In genomic region chr9:30613715-30614114, GRCm38 (mm10) we compare ENCODE assay signal across 11 mouse cellular contexts.
DNase-seq lines count a peak whose midpoint lies in the region; ATAC-seq lines count a peak whose summit lies in the region.
"Had no signal": no experiment of that assay in that cellular context is flagged by ENCODE, and none has a peak within 500 bp of the region (broad histone marks: within the 10 kb centered on the region; RNA-seq: fewer than 3 reads in every experiment).

No protein-coding gene starts in this region.

- no peak for ATAC-seq in embryonic facial prominence, embryonic 14.5 days (ENCODE audit: low read depth)
- peak; percentile 66 for ATAC-seq in forebrain, embryonic 14.5 days
- peak; percentile 74; the same call in 1 of the 2 replicates for ATAC-seq in kidney, embryonic 15.5 days (replicated peaks; ENCODE audit: low FRiP score)

- H3K4me2 ChIP-seq in embryonic facial prominence, embryonic 14.5 days (ENCODE audit: low read depth, low read length) = no peak overlapping the region
- H3K4me2 ChIP-seq in forebrain, embryonic 14.5 days (ENCODE audit: low read length) = no peak overlapping the region
- H3K4me2 ChIP-seq in kidney, embryonic 15.5 days = no peak overlapping the region
- H3K4me2 ChIP-seq: limb, embryonic 13.5 days had no signal

- no peaks in the 10 kb centered on the region for H3K36me3 ChIP-seq in embryonic facial prominence, embryonic 14.5 days (ENCODE audit: control insufficient read depth, insufficient read depth, low read length)
- H3K36me3 ChIP-seq in embryonic facial prominence, embryonic 10.5 days (replicated peaks) = no peaks in the 10 kb centered on the region
- no peaks in the 10 kb centered on the region for H3K36me3 ChIP-seq in forebrain, embryonic 14.5 days (ENCODE audit: control insufficient read depth, insufficient read depth, low read length)
- H3K36me3 ChIP-seq in kidney, embryonic 15.5 days = no peaks in the 10 kb centered on the region
- H3K36me3 ChIP-seq: limb, embryonic 13.5 days had no signal

- H3K27me3 ChIP-seq in embryonic facial prominence, embryonic 14.5 days (replicated peaks; ENCODE audit: control insufficient read depth, insufficient read depth, low read length) = no peaks in the 10 kb centered on the region
- no peaks in the 10 kb centered on the region for H3K27me3 ChIP-seq in embryonic facial prominence, embryonic 10.5 days (replicated peaks; ENCODE audit: low read depth, poor library complexity, severe bottlenecking)
- H3K27me3 ChIP-seq in forebrain, embryonic 14.5 days (replicated peaks; ENCODE audit: control insufficient read depth, insufficient read depth, low read length) = no peaks in the 10 kb centered on the region
- H3K27me3 ChIP-seq in kidney, embryonic 15.5 days = no peaks in the 10 kb centered on the region
- H3K27me3 ChIP-seq: limb, embryonic 13.5 days; megakaryocyte, embryonic 14.5 days had no signal

- no peak overlapping the region for H3K9ac ChIP-seq in embryonic facial prominence, embryonic 14.5 days (ENCODE audit: low read depth, low read length)
- H3K9ac ChIP-seq in forebrain, embryonic 14.5 days (ENCODE audit: low read length) = no peak overlapping the region
- no peak overlapping the region for H3K9ac ChIP-seq in kidney, embryonic 15.5 days
- H3K9ac ChIP-seq: limb, embryonic 13.5 days had no signal

- WGBS in embryonic facial prominence, embryonic 14.5 days = 52% methylated on average over 6 of the region's 6 CpGs
- WGBS in embryonic facial prominence, embryonic 10.5 days = 65% methylated on average over 6 of the region's 6 CpGs
- 35% methylated on average over 6 of the region's 6 CpGs for WGBS in forebrain, embryonic 14.5 days
- 57% methylated on average over 6 of the region's 6 CpGs for WGBS in kidney, embryonic 15.5 days

- H3K27ac ChIP-seq in embryonic facial prominence, embryonic 14.5 days (replicated peaks; ENCODE audit: low read depth, low read length) = no peak overlapping the region
- no peak overlapping the region for H3K27ac ChIP-seq in embryonic facial prominence, embryonic 10.5 days (replicated peaks)
- peak overlapping the region; percentile 44; the same call in 1 of the 2 replicates for H3K27ac ChIP-seq in forebrain, embryonic 14.5 days (ENCODE audit: low read depth, low read length)
- peak overlapping the region; percentile 61 for H3K27ac ChIP-seq in kidney, embryonic 15.5 days
- H3K27ac ChIP-seq: limb, embryonic 13.5 days had no signal

- DNase-seq in embryonic facial prominence, embryonic 14.5 days (ENCODE audit: low spot score) = peak; percentile 39
- no peak for DNase-seq in embryonic facial prominence, embryonic 10.5 days (ENCODE audit: low spot score)
- peak; percentile 12 for DNase-seq in layer of hippocampus, adult 9-11 months
- DNase-seq in layer of hippocampus, adult 11-12 months (ENCODE audit: low spot score) = no peak
- DNase-seq in forebrain, embryonic 14.5 days (ENCODE audit: low spot score) = peak; percentile 67
- DNase-seq in right cerebral cortex, postnatal 14 days = no peak
- no peak for DNase-seq in thymus, postnatal 0 days (ENCODE audit: low spot score)
- DNase-seq: thymus, postnatal 4 days had no signal

- H3K9me3 ChIP-seq in embryonic facial prominence, embryonic 14.5 days (ENCODE audit: control insufficient read depth, low read length) = no peaks in the 10 kb centered on the region
- H3K9me3 ChIP-seq in embryonic facial prominence, embryonic 10.5 days = no peaks in the 10 kb centered on the region
- H3K9me3 ChIP-seq in forebrain, embryonic 14.5 days (replicated peaks; ENCODE audit: control insufficient read depth, low read length) = no peaks in the 10 kb centered on the region
- H3K9me3 ChIP-seq in kidney, embryonic 15.5 days (replicated peaks) = no peaks in the 10 kb centered on the region
- H3K9me3 ChIP-seq: limb, embryonic 13.5 days had no signal

- no peak overlapping the region for H3K4me3 ChIP-seq in embryonic facial prominence, embryonic 14.5 days (ENCODE audit: low read depth, low read length)
- no peak overlapping the region for H3K4me3 ChIP-seq in embryonic facial prominence, embryonic 10.5 days
- H3K4me3 ChIP-seq in forebrain, embryonic 14.5 days (ENCODE audit: low read depth, low read length) = no peak overlapping the region
- H3K4me3 ChIP-seq in kidney, embryonic 15.5 days (replicated peaks) = no peak overlapping the region
- H3K4me3 ChIP-seq: limb, embryonic 13.5 days; megakaryocyte, embryonic 14.5 days had no signal

- H3K4me1 ChIP-seq in embryonic facial prominence, embryonic 14.5 days (ENCODE audit: control insufficient read depth, insufficient read depth, low read length) = no peaks in the 10 kb centered on the region
- 0 out of 2 replicates have a peak, but pooled peaks cover 6% of the 10 kb centered on the region for H3K4me1 ChIP-seq in embryonic facial prominence, embryonic 10.5 days
- H3K4me1 ChIP-seq in forebrain, embryonic 14.5 days (ENCODE audit: control insufficient read depth, insufficient read depth, low read length) = no peaks in the 10 kb centered on the region
- H3K4me1 ChIP-seq in kidney, embryonic 15.5 days = no peaks in the 10 kb centered on the region; the same call in 1 of the 2 replicates
- H3K4me1 ChIP-seq: limb, embryonic 13.5 days; megakaryocyte, embryonic 14.5 days had no signal

Comparison
In these comparisons a context has a peak if more than half of its experiments do, and no peak if none do; other contexts are left out.
1. DNase-seq: peak in embryonic facial prominence, embryonic 14.5 days (single experiment), layer of hippocampus, adult 9-11 months (single experiment) and forebrain, embryonic 14.5 days (single experiment); none in embryonic facial prominence, embryonic 10.5 days (single experiment), layer of hippocampus, adult 11-12 months (single experiment), right cerebral cortex, postnatal 14 days (single experiment) and thymus, postnatal 0 days (single experiment).
2. H3K27ac ChIP-seq: peak in forebrain, embryonic 14.5 days (single experiment) and kidney, embryonic 15.5 days (single experiment); none in embryonic facial prominence, embryonic 14.5 days (single experiment) and embryonic facial prominence, embryonic 10.5 days (single experiment).